Mouse (Mus musculus): ENCODE data around the gene Taar7d. TPM values are rescaled to one million over a fixed set of nuclear protein-coding genes. Genes with fewer than 3 reads are reported as not detected.

The Taar7d gene
- polyA plus RNA-seq (2012; rRNA removed): not detected in 2 replicates

GRCm38 (mm10) chr10:24026922-24027321, at the start of gene Taar7d:
Taar7d (plus strand) TSS chr10:24027222.

GRCm38 (mm10) chr10:23985546-23985945, 41.5 kb upstream of the Taar7d start, which contains the start of gene Taar6:
Taar6 (minus strand) TSS chr10:23985646.

GRCm38 (mm10) chr10:23993381-23993780, 33.6 kb upstream of the Taar7d start, which contains the start of gene Taar7a:
Taar7a (minus strand) TSS chr10:23993481.

GRCm38 (mm10) chr10:23999639-24000038, 27.4 kb upstream of the Taar7d start, which contains the start of gene Taar7b:
Taar7b (plus strand) TSS chr10:23999939.

GRCm38 (mm10) chr10:24037314-24037713, 10.3 kb downstream of the Taar7d start, which contains the start of gene Taar7e:
Taar7e (plus strand) TSS chr10:24037614.

GRCm38 (mm10) chr10:24049210-24049609, 22.2 kb downstream of the Taar7d start, which contains the start of gene Taar7f:
Taar7f (plus strand) TSS chr10:24049510.

GRCm38 (mm10) chr10:24076200-24076599, 49.2 kb downstream of the Taar7d start, which contains the start of gene Taar8a:
Taar8a (plus strand) TSS chr10:24076500.

Other genes starting within 250 kb of the Taar7d start
- gene Rps12, start 239.9 kb upstream of the Taar7d start, polyA plus RNA-seq (2012; rRNA removed): 1,509 and 2,105 TPM in 2 replicates
- gene Slc18b1, start 230.2 kb upstream of the Taar7d start, polyA plus RNA-seq (2012; rRNA removed): 13.1 and 14.1 TPM in 2 replicates
- 0.21 and 0.24 TPM in 2 replicates for gene Vnn3, start 175.8 kb upstream of the Taar7d start, polyA plus RNA-seq (2012; rRNA removed)
- 0.87 and 2.2 TPM in 2 replicates for gene Vnn1, start 132.5 kb upstream of the Taar7d start, polyA plus RNA-seq (2012; rRNA removed)
- not detected in 2 replicates for gene Taar1, start 106.9 kb upstream of the Taar7d start, polyA plus RNA-seq (2012; rRNA removed)
- gene Taar2, start 88.7 kb upstream of the Taar7d start, polyA plus RNA-seq (2012; rRNA removed): not detected in 2 replicates
- gene Taar3, start 77.7 kb upstream of the Taar7d start, polyA plus RNA-seq (2012; rRNA removed): not detected in 2 replicates
- gene Taar4, start 66.7 kb upstream of the Taar7d start, polyA plus RNA-seq (2012; rRNA removed): not detected in 2 replicates
- gene Taar5, start 56.5 kb upstream of the Taar7d start, polyA plus RNA-seq (2012; rRNA removed): not detected in 2 replicates
- not detected in 2 replicates for gene Taar6, start 41.6 kb upstream of the Taar7d start, polyA plus RNA-seq (2012; rRNA removed)
- not detected in 2 replicates for gene Taar7a, start 33.7 kb upstream of the Taar7d start, polyA plus RNA-seq (2012; rRNA removed)
- gene Taar7b, start 27.3 kb upstream of the Taar7d start, polyA plus RNA-seq (2012; rRNA removed): not detected in 2 replicates
- not detected in 2 replicates for gene Taar7e, start 10.4 kb downstream of the Taar7d start, polyA plus RNA-seq (2012; rRNA removed)
- gene Taar7f, start 22.3 kb downstream of the Taar7d start, polyA plus RNA-seq (2012; rRNA removed): not detected in 2 replicates
- not detected in 2 replicates for gene Taar8a, start 49.3 kb downstream of the Taar7d start, polyA plus RNA-seq (2012; rRNA removed)
- not detected in 2 replicates for gene Taar8b, start 65.1 kb downstream of the Taar7d start, polyA plus RNA-seq (2012; rRNA removed)
- gene Taar8c, start 74.7 kb downstream of the Taar7d start, polyA plus RNA-seq (2012; rRNA removed): not detected in 2 replicates
- not detected in 2 replicates for gene Taar9, start 82.3 kb downstream of the Taar7d start, polyA plus RNA-seq (2012; rRNA removed)
- 67.1 and 88.1 TPM in 2 replicates for gene Stx7, start 122.1 kb downstream of the Taar7d start, polyA plus RNA-seq (2012; rRNA removed)
- 6.7 and 10.0 TPM in 2 replicates for gene Moxd1, start 196.3 kb downstream of the Taar7d start, polyA plus RNA-seq (2012; rRNA removed)